Mouse (Mus musculus) hindbrain, embryonic 14.5 days (tissue): ENCODE measurements around the gene Ankrd33. TPM values are rescaled to one million over a fixed set of nuclear protein-coding genes. Genes with fewer than 3 reads are reported as not detected.

Source experiments
- ATAC-seq: fragments of 200-750 bp; cut with Nextera tagmentation; 2 replicates; pipeline ENCODE4 v1.8.0; 2017; ENCODE audit warnings: moderate number of reproducible peaks, mild to moderate bottlenecking, moderate TSS enrichment, moderate library complexity; ENCODE audit not compliant: low FRiP score
- DNase-seq: peaks from one replicate; pipeline ENCODE4 v3.0.0-alpha.2; 2015; ENCODE audit warnings: low spot score
- H3K27ac ChIP-seq: fragments of 300-500 bp; sonication (generic); 2 replicates; pipeline ENCODE4 v1.5.1; 2014; ENCODE audit warnings: mild to moderate bottlenecking, moderate library complexity
- H3K27me3 ChIP-seq: fragments of 300-500 bp; sonication (generic); 2 replicates; pipeline ENCODE4 v1.6.1; 2014; ENCODE audit warnings: mild to moderate bottlenecking, low read length, mixed read lengths; ENCODE audit not compliant: control insufficient read depth, insufficient read depth
- H3K36me3 ChIP-seq: fragments of 300-500 bp; sonication (generic); replicated peaks from 2 replicates; pipeline ENCODE4 v1.6.1; 2014; ENCODE audit not compliant: control insufficient read depth, insufficient read depth
- H3K4me1 ChIP-seq: fragments of 300-500 bp; sonication (generic); replicated peaks from 2 replicates; pipeline ENCODE4 v1.6.1; 2014; ENCODE audit warnings: antibody characterized with exemption, low read length, mixed read lengths; ENCODE audit not compliant: control insufficient read depth, insufficient read depth
- H3K4me2 ChIP-seq: fragments of 300-500 bp; sonication (generic); replicated peaks from 2 replicates; pipeline ENCODE4 v1.6.1; 2014; ENCODE audit warnings: mild to moderate bottlenecking, moderate library complexity
- H3K4me3 ChIP-seq: fragments of 300-500 bp; sonication (generic); replicated peaks from 2 replicates; pipeline ENCODE4 v1.5.1; 2014; ENCODE audit warnings: mild to moderate bottlenecking, low read length
- H3K9ac ChIP-seq: fragments of 300-500 bp; sonication (generic); 2 replicates; pipeline ENCODE4 v1.6.1; 2014
- H3K9me3 ChIP-seq: fragments of 300-500 bp; sonication (generic); 2 replicates; pipeline ENCODE4 v1.6.1; 2016; ENCODE audit warnings: low read length; ENCODE audit not compliant: control insufficient read depth
- WGBS: fragments of 180-500 bp; shearing (Covaris S2); extraction: QIAGEN DNeasy Blood & Tissue Kit; methylation state at CpG from one replicate; pipeline ENCODE4 v1.1.7; 2014; 5-methylcytosine and 5-hydroxymethylcytosine counted together
- polyA plus RNA-seq: library from polyadenylated mRNA; unstranded; fragments of >200 nt; fragmentation: Nextera tagmentation; extraction: Ambion mirVana; gene quantifications from 2 replicates; pipeline ENCODE4 v1.2.1, GENCODE M21; 2014

The Ankrd33 gene
- polyA plus RNA-seq, 1 experiment from 2014 or later: not detected

DNA sequence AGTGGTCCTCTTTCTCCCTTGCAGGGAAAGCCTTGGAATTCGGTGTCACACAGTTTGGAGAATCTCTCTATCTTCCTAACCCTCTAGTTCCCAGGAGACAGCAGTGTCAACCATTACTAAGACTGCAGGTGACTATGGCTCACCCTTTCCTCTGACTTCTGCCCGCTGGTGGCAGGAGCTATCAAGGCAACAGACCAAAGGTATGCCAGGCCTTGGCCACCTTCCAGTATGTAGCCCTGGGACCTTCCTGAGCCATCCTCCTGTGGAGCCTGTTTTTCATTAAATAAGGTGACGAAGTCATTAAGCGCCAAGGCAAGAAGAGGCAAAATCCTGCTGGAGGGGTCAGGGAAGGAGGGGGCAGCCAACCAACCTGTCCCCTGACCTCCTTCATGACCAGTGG lies 40.4 kb upstream of the Ankrd33 start:
- Histone ChIP-seq H3K9me3 (no peaks in the 10 kb centered on the region), H3K4me1 (peaks cover 34% of the 10 kb centered on the region)
- 69% methylated on average over 4 of the region's 4 CpGs for WGBS

DNA sequence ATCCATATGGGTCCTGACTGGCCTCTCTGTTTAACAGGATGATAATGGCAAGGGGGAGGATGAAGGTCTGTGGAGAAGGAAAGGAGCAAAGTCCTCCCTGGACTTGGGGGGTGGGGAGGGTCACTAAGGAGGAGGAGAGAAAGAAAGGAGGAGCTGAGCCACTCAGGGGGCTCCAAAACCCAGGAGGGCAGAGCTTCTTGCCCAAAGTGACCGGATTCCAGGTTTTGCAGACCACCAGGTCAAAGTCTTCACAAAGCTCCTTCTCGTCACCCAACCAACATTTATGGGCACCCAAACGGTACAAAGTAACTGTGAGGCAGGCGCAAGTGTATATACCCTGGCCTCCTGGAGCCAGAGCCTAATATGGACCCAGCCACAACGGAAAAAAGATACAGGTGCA lies 39.9 kb upstream of the Ankrd33 start:
- Histone ChIP-seq H3K27me3 (no peaks in the 10 kb centered on the region), H3K4me2 (peak overlapping the region; percentile 72), H3K9ac (peak overlapping the region; percentile 87), H3K27ac (peak overlapping the region; percentile 28), H3K4me1 (peaks cover 29% of the 10 kb centered on the region), H3K9me3 (no peaks in the 10 kb centered on the region), H3K36me3 (no peaks in the 10 kb centered on the region), H3K4me3 (peak overlapping the region; percentile 66)
- 20% methylated on average over 5 of the region's 5 CpGs for WGBS
- no peak for ATAC-seq
- no peak for DNase-seq

More for the DNA sequence above, 40.4 kb upstream of the Ankrd33 start:
- no peak overlapping the region for H3K4me3 ChIP-seq
- H3K36me3 ChIP-seq: no peaks in the 10 kb centered on the region
- no peak overlapping the region for H3K27ac ChIP-seq
- DNase-seq (no peak), ATAC-seq (no peak)
- H3K27me3 ChIP-seq: no peaks in the 10 kb centered on the region
- peak overlapping the region; percentile 72; the same call in 1 of the 2 replicates for H3K4me2 ChIP-seq
- no peak overlapping the region for H3K9ac ChIP-seq

DNA sequence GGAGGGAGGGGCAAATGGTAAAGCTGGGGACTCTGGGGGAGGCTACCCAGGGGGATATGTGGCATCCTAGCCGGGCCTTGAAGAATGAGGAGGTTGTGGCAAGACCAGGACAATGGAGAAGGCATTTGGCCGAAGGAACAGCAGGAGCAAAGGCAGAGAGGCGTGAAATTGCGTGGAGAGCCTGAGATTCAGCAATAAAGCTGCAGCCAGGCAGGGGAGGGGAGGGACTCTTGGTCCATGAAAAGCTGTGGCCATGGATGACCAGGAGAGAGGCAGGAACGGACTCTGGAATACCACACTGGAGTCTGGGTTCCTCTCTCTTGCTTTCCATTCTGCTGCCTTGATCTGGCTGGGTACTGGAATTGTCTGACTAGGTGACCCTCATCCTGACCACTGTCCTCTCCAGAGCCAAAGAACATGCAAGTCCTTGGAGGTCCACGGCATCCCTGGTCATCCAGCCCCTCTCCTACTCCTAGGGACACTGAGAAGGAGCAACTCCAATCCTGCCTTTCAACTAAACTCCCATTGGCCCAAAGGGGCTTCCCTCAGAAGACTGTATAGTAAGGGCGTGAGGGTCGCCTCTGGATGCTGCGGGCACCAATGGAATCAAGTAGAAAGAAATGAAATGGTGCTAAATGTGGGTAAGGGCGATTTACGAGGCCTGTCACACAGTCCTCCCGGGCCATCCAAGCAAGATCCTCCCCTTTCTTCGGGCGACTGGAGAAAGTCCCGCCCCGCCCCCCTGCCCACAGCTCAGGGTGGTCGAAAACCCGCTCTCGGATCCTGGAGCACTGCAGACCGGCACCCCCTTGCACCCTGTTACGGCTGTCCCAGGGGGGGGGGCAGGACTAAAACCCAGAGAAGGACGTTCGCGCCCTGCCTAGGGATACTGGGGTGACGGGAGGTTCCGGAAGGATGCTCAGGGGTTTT lies 39.2 kb upstream of the Ankrd33 start:
- Histone ChIP-seq H3K4me3 (peak overlapping the region; percentile 66), H3K36me3 (no peaks in the 10 kb centered on the region), H3K9ac (peak overlapping the region; percentile 87), H3K9me3 (no peaks in the 10 kb centered on the region), H3K4me1 (peaks cover 25% of the 10 kb centered on the region), H3K4me2 (peak overlapping the region; percentile 72), H3K27me3 (no peaks in the 10 kb centered on the region), H3K27ac (peak overlapping the region; percentile 44)
- ATAC-seq (0 out of 2 replicates have a peak, but pooled peaks have one; percentile 12), DNase-seq (no peak)
- 3% methylated on average over 26 of the region's 26 CpGs for WGBS

DNA sequence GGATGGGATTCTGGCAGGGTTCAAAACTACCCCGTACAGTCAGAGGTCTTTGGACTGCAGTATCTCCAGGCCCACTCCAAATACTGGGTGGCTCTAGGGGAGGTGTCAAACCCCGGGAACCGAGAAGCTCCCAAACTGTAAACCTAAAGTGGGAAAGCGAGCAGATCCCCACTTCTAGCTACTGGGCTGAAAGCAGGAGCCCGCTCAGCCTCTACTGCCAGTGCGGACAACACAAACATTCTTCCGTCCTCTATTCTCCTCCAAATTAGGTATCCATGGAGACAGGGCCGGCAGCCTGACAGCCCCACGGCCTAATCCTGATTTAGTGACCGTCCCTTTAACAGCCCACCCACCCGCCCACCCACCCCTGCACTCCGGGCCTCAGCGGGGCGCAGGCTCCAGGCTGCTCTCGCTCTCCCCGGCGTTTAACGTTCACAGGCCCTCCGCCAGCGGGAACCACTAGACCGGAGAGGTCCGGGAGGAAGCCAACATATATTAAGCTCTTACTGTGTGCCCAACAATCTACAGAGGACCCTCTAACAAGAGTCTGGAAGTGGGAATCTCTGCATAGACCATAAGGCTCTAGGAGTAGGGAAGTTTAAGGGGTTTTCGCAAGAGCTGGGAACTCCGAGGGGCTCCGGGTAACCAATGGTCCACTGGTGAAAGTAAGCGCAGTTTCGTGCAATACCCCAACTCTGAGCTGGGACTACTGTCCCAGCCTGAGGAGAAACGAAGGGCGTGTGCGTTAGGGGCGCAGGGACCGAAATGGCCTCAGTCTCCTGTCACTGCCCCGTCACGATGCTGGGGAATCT lies 38.3 kb upstream of the Ankrd33 start:
- H3K36me3 ChIP-seq: no peaks in the 10 kb centered on the region
- no peaks in the 10 kb centered on the region for H3K27me3 ChIP-seq
- H3K4me3 ChIP-seq: peak overlapping the region; percentile 66
- ATAC-seq (peak; percentile 45), DNase-seq (no peak)
- no peaks in the 10 kb centered on the region for H3K9me3 ChIP-seq
- H3K9ac ChIP-seq: peak overlapping the region; percentile 87
- peak overlapping the region; percentile 72 for H3K4me2 ChIP-seq
- 2% methylated on average over 34 of the region's 34 CpGs for WGBS
- H3K27ac ChIP-seq: peak overlapping the region; percentile 75
- H3K4me1 ChIP-seq: peaks cover 25% of the 10 kb centered on the region

DNA sequence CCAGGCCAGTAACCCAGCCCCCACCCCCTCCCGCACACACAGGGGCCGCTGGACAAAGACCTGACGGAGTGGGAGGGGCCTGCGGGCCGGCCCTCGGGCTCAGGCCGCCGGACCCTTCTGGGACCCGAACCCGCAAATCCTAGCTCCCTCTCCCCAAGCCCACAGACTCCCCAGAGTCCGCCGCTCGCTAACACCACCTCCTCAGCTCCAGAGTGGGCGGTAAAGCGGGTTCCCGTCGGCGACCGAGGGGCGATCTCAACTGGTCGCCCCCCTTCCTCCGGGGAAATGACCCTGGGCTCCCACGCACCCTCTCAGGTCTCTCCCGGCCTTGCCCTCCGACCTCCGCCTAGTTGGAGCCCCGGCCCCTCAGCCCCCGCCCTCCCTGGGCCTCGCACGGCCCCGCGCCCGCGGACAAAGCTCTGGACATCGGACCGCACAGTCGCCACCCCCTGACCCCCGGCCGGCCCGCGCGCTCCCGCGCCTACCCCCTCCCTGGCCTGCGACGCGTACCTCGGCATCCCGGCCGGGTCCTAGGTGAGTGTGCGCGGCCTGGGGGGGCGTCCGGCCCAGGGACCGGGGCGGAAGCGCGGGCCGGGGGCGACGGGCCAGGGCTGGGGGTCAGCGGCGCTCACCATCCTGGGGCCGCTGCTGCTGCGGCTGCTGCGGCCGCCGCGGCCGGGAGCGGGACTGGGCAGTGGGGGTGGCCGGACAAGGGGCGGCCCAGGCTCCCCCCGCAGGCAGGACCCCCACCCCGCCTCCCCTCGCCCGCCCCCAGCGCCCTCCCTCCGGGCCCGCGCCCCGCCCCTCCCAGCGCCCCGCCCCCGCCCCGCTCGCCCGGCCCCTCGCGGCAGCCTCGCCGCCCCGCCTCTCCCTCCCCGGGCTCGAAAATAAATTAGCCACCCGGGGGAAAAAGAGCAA lies 37.5 kb upstream of the Ankrd33 start, which contains the start of gene Fignl2:
Gene Fignl2, minus strand, starts transcription at position 755 of the 918 bp plus-strand sequence.
- H3K27me3 ChIP-seq: no peaks in the 10 kb centered on the region
- no peak for DNase-seq
- no peak for ATAC-seq
- WGBS: 1% methylated on average over 67 of the region's 96 CpGs
- H3K9me3 ChIP-seq: no peaks in the 10 kb centered on the region
- H3K4me2 ChIP-seq: peak within 1 kb of the TSS; percentile 72
- H3K9ac ChIP-seq: peak within 1 kb of the TSS; percentile 87
- peak within 1 kb of the TSS; percentile 66 for H3K4me3 ChIP-seq
- no peaks in the 10 kb centered on the region for H3K36me3 ChIP-seq
- peaks cover 25% of the 10 kb centered on the region for H3K4me1 ChIP-seq
- peak within 1 kb of the TSS; percentile 75 for H3K27ac ChIP-seq

DNA sequence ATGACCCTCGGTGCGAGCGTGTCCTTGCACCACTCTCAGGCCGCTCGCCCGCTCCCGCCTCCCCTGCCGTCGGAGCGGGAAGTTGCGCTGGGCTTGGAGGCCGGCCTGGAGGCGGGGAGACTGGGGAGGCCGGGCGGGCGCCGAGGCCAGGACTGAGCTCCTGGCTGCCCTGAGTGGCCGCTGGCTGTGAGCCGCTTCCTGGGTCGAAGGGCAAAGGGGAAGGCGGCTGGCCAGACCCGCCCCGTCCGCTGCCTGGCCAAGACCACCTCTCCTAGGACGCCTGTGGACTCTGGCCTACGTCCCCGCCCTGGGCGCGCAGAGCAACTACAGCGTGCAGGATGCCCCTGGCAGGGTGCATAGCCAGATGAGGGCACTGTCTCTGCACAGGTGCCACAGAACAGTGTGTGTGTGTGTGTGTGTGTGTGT lies 36.8 kb upstream of the Ankrd33 start:
- no peaks in the 10 kb centered on the region for H3K36me3 ChIP-seq
- H3K27ac ChIP-seq: peak overlapping the region; percentile 8; the same call in 1 of the 2 replicates
- peaks cover 25% of the 10 kb centered on the region for H3K4me1 ChIP-seq
- H3K4me2 ChIP-seq: peak overlapping the region; percentile 72
- H3K4me3 ChIP-seq: peak overlapping the region; percentile 66
- 2% methylated on average over 24 of the region's 30 CpGs for WGBS
- peak; percentile 57 for ATAC-seq
- no peaks in the 10 kb centered on the region for H3K27me3 ChIP-seq
- H3K9me3 ChIP-seq: no peaks in the 10 kb centered on the region
- DNase-seq: no peak
- H3K9ac ChIP-seq: peak overlapping the region; percentile 87

DNA sequence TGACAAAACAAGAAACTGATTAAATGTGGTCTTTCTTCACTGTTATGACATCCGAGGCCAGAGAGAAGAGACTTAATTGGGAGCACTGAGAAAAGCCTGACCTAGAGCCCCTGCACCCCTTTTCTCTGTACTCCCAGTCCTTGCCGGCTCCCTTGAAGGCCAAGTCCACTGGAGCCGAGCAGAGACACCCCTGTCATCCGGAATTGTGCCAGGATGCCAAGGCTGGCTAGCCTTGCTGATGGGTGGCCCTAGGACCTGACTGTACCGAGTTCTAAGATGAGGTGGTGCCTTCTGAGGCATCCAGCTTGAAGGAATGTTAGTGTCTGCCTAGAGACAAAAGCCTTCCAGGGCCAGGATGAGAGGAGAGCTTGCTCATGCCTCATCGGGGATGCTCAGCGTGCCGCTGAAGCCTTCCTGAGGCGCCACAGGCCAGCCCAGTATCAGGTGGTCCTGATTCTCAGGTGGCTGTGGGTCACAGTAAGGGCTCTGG lies 35.5 kb upstream of the Ankrd33 start:
- no peak for DNase-seq
- peaks cover 25% of the 10 kb centered on the region for H3K4me1 ChIP-seq
- WGBS: 74% methylated on average over 9 of the region's 9 CpGs

DNA sequence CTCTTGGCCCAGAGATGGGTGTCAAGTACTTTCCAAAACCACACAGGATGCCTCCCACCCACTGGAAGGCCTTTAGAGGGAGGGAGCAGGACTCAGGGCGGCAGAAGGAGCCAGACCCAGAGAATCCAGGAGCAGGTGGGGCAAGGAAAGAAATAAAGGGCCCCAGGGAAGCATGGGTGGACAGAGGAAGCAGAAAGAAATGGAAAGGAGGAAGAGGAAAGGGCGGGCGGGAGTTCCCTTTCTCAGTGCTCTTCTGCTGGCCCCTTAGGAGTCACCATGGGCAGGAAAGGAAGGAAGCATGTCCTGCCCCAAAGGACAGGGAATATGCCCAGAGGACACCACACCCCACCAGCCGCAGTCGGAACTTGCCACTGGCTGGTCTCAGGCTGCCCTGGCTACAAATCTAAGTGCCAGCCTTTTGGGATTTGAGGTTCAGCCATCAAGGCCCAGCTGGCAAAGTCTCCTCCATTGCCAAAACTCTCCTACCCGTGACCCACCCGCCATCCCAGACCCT lies 34.5 kb upstream of the Ankrd33 start:
- Histone ChIP-seq H3K9me3 (no peaks in the 10 kb centered on the region), H3K27me3 (no peaks in the 10 kb centered on the region), H3K4me3 (no peak overlapping the region), H3K9ac (no peak overlapping the region), H3K4me2 (no peak overlapping the region), H3K4me1 (peaks cover 16% of the 10 kb centered on the region), H3K36me3 (no peaks in the 10 kb centered on the region), H3K27ac (no peak overlapping the region)
- DNase-seq (no peak), ATAC-seq (no peak)
- WGBS: 74% methylated on average over 7 of the region's 7 CpGs

More for the DNA sequence above, 35.5 kb upstream of the Ankrd33 start:
- Histone ChIP-seq H3K27me3 (no peaks in the 10 kb centered on the region), H3K4me3 (no peak overlapping the region), H3K9ac (no peak overlapping the region), H3K36me3 (no peaks in the 10 kb centered on the region), H3K27ac (no peak overlapping the region), H3K9me3 (no peaks in the 10 kb centered on the region), H3K4me2 (no peak overlapping the region)
- ATAC-seq: no peak
